Mouse (Mus musculus): ENCODE measurements around the gene Gm6763.
"Not testable (repeated sequence)": the region's sequence is repeated elsewhere in the genome, so short reads cannot be mapped to it uniquely, and the experiment has no call there.

Gene Gm6763

GRCm38 (mm10) chr10:104151197-104151596 is at the start of gene Gm6763:
TSS of gene Gm6763 (plus strand) at chr10:104151497.
- not testable (repeated sequence) for DNase-seq (ENCODE audit: extremely low spot score)

- DNase-seq (ENCODE audit: extremely low spot score) = no peak
Measured at GRCm38 (mm10) chr10:104110044-104110443, 41.3 kb upstream of the Gm6763 start.

DNA sequence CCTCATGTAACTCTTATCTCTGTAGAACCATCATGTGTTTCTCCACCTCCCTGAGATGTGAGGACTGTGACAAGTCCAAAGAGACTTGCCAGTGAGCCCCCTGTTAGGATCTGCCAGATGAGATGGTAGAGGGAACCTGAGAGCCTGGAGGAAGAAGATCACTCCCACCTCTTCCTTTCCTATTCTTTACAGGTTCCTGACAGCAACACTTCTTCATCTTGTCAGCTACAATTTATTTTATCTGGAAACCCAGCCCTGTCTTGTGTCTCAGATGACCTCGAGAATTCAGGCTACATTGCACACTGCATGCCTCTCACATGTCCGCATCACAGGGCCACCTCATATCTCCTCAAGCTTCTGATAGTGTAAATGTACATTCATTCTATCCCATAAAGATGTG is 33.0 kb upstream of the Gm6763 start:
- no peak for DNase-seq (ENCODE audit: extremely low spot score)

- DNase-seq (ENCODE audit: extremely low spot score) = not testable (repeated sequence)
Measured at GRCm38 (mm10) chr10:104142687-104143086, 8.6 kb upstream of the Gm6763 start, which contains the start of gene Gm21293. TSS of gene Gm21293 (plus strand) at chr10:104142987.

GRCm38 (mm10) chr10:104159706-104160105 is 8.4 kb downstream of the Gm6763 start, which contains the start of gene Gm8764:
TSS of gene Gm8764 (plus strand) at chr10:104160006.
- not testable (repeated sequence) for DNase-seq (ENCODE audit: extremely low spot score)

DNA sequence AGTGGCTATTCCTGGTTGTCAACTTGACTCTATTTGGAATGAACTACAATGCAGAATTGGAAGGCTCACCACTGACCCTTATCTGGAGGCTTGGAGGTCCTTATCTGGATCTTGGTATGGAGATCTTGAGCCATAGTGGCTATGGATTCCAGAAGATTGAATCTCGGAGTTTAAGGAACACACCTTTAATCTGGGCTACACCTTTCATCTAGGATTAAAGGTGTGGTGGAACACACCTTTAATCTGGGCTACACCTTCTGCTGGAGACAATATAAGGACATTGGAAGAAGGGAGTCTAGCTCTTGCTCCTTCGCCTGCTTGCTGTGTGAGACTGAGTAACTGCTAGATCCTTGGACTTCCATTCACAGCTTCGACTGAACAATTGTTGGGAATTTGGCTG is 16.9 kb downstream of the Gm6763 start, which contains the start of gene Gm21304:
TSS of gene Gm21304 (plus strand) at position 301 of the 400 bp plus-strand sequence.
- not testable (repeated sequence) for DNase-seq (ENCODE audit: extremely low spot score)

DNA sequence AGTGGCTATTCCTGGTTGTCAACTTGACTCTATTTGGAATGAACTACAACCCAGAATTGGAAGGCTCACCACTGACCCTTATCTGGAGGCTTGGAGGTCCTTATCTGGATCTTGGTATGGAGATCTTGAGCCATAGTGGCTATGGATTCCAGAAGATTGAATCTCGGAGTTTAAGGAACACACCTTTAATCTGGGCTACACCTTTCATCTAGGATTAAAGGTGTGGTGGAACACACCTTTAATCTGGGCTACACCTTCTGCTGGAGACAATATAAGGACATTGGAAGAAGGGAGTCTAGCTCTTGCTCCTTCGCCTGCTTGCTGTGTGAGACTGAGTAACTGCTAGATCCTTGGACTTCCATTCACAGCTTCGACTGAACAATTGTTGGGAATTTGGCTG is 25.4 kb downstream of the Gm6763 start, which contains the start of gene Gm21312:
TSS of gene Gm21312 (plus strand) at position 301 of the 400 bp plus-strand sequence.
- DNase-seq (ENCODE audit: extremely low spot score) = not testable (repeated sequence)

- DNase-seq (ENCODE audit: extremely low spot score) = not testable (repeated sequence)
Measured at GRCm38 (mm10) chr10:104185233-104185632, 33.9 kb downstream of the Gm6763 start, which contains the start of gene Gm20765. TSS of gene Gm20765 (plus strand) at chr10:104185533.

DNA sequence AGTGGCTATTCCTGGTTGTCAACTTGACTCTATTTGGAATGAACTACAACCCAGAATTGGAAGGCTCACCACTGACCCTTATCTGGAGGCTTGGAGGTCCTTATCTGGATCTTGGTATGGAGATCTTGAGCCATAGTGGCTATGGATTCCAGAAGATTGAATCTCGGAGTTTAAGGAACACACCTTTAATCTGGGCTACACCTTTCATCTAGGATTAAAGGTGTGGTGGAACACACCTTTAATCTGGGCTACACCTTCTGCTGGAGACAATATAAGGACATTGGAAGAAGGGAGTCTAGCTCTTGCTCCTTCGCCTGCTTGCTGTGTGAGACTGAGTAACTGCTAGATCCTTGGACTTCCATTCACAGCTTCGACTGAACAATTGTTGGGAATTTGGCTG is 42.4 kb downstream of the Gm6763 start, which contains the start of gene Gm4340:
TSS of gene Gm4340 (plus strand) at position 301 of the 400 bp plus-strand sequence.
- DNase-seq (ENCODE audit: extremely low spot score) = not testable (repeated sequence)

Data from embryo, embryonic 9.5 days (tissue).